Mouse (Mus musculus): Measurements from ENCODE around the gene Washc2. TPM values are rescaled to one million over a fixed set of nuclear protein-coding genes. Genes with fewer than 3 reads are reported as not detected.

The Washc2 gene
- polyA plus RNA-seq, 2 experiments: 8.6 to 15.4 TPM

DNA sequence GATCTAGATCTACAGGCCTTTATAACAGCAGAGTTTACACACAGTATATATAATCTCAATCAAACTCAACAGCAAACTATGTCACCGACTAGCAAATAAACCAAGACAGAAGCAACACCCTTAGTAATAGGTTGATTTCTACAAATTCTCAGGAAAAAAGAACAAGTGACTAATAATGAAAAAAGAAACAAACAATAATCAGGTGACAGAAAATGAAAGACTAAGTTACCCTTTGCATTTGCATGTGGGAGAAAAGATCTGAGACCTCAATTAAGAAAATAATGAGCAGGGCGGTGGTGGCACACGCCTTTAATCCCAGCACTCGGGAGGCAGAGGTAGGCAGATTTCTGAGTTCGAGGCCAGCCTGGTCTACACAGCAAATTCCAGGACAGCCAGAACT lies 24.3 kb upstream of the Washc2 start:
- no peaks in the 10 kb centered on the region for H3K4me1 ChIP-seq (replicated peaks; ENCODE audit: control insufficient read depth in 2 of 2, insufficient read depth in 2 of 2, low read length in 1 of 2)
- no peak overlapping the region for H3K9ac ChIP-seq (replicated peaks)
- H3K4me3 ChIP-seq (ENCODE audit: insufficient read depth in 1 of 2, low read depth in 2 of 2, low read length in 2 of 2): no peak overlapping the region
- DNase-seq (ENCODE audit: low read depth in 3 of 3, low spot score in 3 of 3) (no peak), ATAC-seq (ENCODE audit: insufficient read depth) (no peak)
- H3K9me3 ChIP-seq (ENCODE audit: control insufficient read depth, low read length): no peaks in the 10 kb centered on the region
- 67% methylated on average over 5 of the region's 5 CpGs for WGBS (ENCODE audit: insufficient replicate concordance)
- TF ChIP-seq EP300 (IDR thresholded peaks at IDR 0.05; ENCODE audit: low read depth) (no peak), CTCF (IDR thresholded peaks at IDR 0.05; ENCODE audit: low read depth) (no peak)
- no peaks in the 10 kb centered on the region for H3K36me3 ChIP-seq (replicated peaks; ENCODE audit: control insufficient read depth, insufficient read depth, low read depth)
- no peak overlapping the region for H3K27ac ChIP-seq
- no peak overlapping the region for H3K4me2 ChIP-seq (ENCODE audit: low read depth)
- no peaks in the 10 kb centered on the region for H3K27me3 ChIP-seq (ENCODE audit: control insufficient read depth, insufficient read depth, low read length)

GRCm38 (mm10) chr6:116186485-116186884 lies 21.4 kb upstream of the Washc2 start:
- Histone ChIP-seq H3K9me3 (ENCODE audit: control insufficient read depth, low read length) (no peaks in the 10 kb centered on the region), H3K36me3 (replicated peaks; ENCODE audit: control insufficient read depth, insufficient read depth, low read depth) (no peaks in the 10 kb centered on the region), H3K4me3 (ENCODE audit: insufficient read depth in 1 of 2, low read depth in 2 of 2, low read length in 2 of 2) (no peak overlapping the region), H3K9ac (replicated peaks) (no peak overlapping the region), H3K4me1 (replicated peaks; ENCODE audit: control insufficient read depth in 2 of 2, insufficient read depth in 2 of 2, low read length in 1 of 2) (no peaks in the 10 kb centered on the region), H3K4me2 (ENCODE audit: low read depth) (no peak overlapping the region), H3K27me3 (ENCODE audit: control insufficient read depth, insufficient read depth, low read length) (no peaks in the 10 kb centered on the region), H3K27ac (no peak overlapping the region)
- DNase-seq (ENCODE audit: low read depth in 3 of 3, low spot score in 3 of 3) (no peak), ATAC-seq (ENCODE audit: insufficient read depth) (no peak)
- 12% methylated on average over 2 of the region's 2 CpGs for WGBS (ENCODE audit: insufficient replicate concordance)
- TF ChIP-seq CTCF (IDR thresholded peaks at IDR 0.05; ENCODE audit: low read depth): no peak
- no peak for TF ChIP-seq EP300 (IDR thresholded peaks at IDR 0.05; ENCODE audit: low read depth)

DNA sequence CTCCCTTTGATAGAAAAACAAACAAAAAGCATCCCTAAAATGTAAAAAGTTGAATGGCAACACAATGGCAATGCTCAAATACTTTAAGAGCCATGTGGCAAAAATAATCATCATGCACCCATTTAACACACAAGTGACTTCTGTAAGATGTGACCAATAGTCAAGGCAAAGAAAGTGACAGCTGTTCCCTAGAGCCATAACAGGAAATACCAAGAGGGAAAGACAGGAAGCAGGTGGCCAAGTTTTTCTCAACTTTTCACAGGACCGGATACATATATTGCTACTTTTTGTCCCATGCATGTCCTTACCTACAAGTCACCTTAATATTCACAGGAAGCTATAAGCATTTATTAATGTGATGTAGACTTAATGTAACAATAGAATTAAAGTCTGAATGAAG lies 18.4 kb upstream of the Washc2 start:
- H3K27ac ChIP-seq: no peak overlapping the region
- H3K9ac ChIP-seq (replicated peaks): no peak overlapping the region
- H3K4me3 ChIP-seq (ENCODE audit: insufficient read depth in 1 of 2, low read depth in 2 of 2, low read length in 2 of 2): no peak overlapping the region
- H3K27me3 ChIP-seq (ENCODE audit: control insufficient read depth, insufficient read depth, low read length): no peaks in the 10 kb centered on the region
- H3K9me3 ChIP-seq (ENCODE audit: control insufficient read depth, low read length): no peaks in the 10 kb centered on the region
- no peak overlapping the region for H3K4me2 ChIP-seq (ENCODE audit: low read depth)
- WGBS (ENCODE audit: insufficient replicate concordance): 23% methylated on average over 1 of the region's 1 CpGs
- no peaks in the 10 kb centered on the region for H3K36me3 ChIP-seq (replicated peaks; ENCODE audit: control insufficient read depth, insufficient read depth, low read depth)
- TF ChIP-seq CTCF (IDR thresholded peaks at IDR 0.05; ENCODE audit: low read depth) (no peak), EP300 (IDR thresholded peaks at IDR 0.05; ENCODE audit: low read depth) (no peak)
- peaks cover 0 to 8% of the 10 kb centered on the region in 2 experiments; a peak in 2 of 4 replicates for H3K4me1 ChIP-seq (replicated peaks; ENCODE audit: control insufficient read depth in 2 of 2, insufficient read depth in 2 of 2, low read length in 1 of 2)
- ATAC-seq (ENCODE audit: insufficient read depth) (no peak), DNase-seq (ENCODE audit: low read depth in 3 of 3, low spot score in 3 of 3) (no peak)

DNA sequence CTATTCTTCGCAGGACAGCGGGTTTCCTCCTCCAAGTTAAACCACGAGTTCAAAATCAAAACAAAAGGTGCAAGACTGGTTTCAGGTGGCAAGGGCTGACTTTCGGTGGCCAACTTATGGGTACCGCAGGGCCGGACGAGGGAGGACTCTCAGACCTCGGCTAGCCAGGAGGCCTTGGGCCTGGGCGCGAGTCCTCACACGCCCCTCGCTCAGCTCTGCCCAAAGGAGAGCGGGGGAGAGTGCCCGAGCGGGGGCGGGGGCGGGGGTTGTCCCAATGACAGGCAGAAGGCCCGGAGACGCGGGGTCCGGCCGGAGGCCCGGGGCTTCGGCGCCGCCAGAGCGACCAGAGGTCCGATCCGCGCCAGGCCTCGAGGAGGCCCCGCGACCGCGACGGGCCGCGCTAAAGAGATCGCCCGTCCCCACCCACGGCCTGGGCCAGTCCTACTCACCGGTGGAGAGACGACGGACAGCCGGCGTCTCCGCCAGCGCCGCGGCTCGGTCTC lies 15.0 kb upstream of the Washc2 start:
- Histone ChIP-seq H3K4me3 (ENCODE audit: insufficient read depth in 1 of 2, low read depth in 2 of 2, low read length in 2 of 2) (peak overlapping the region; percentile 62 to 81), H3K27ac (no peak overlapping the region), H3K9ac (replicated peaks) (peak overlapping the region; percentile 76), H3K27me3 (ENCODE audit: control insufficient read depth, insufficient read depth, low read length) (no peaks in the 10 kb centered on the region), H3K4me2 (ENCODE audit: low read depth) (peak overlapping the region; percentile 100), H3K36me3 (replicated peaks; ENCODE audit: control insufficient read depth, insufficient read depth, low read depth) (no peaks in the 10 kb centered on the region), H3K4me1 (replicated peaks; ENCODE audit: control insufficient read depth in 2 of 2, insufficient read depth in 2 of 2, low read length in 1 of 2) (peaks cover 0 to 10% of the 10 kb centered on the region in 2 experiments; a peak in 2 of 4 replicates), H3K9me3 (ENCODE audit: control insufficient read depth, low read length) (no peaks in the 10 kb centered on the region)
- DNase-seq (ENCODE audit: low read depth in 3 of 3, low spot score in 3 of 3) (no peak), ATAC-seq (ENCODE audit: insufficient read depth) (peak; percentile 80)
- TF ChIP-seq EP300 (IDR thresholded peaks at IDR 0.05; ENCODE audit: low read depth): no peak
- TF ChIP-seq CTCF (IDR thresholded peaks at IDR 0.05; ENCODE audit: low read depth): no peak
- 0% methylated on average over 34 of the region's 51 CpGs for WGBS (ENCODE audit: insufficient replicate concordance)

- Histone ChIP-seq H3K36me3 (replicated peaks; ENCODE audit: control insufficient read depth, insufficient read depth, low read depth) (no peaks in the 10 kb centered on the region), H3K27ac (no peak within 1 kb of the TSS), H3K4me3 (ENCODE audit: insufficient read depth in 1 of 2, low read depth in 2 of 2, low read length in 2 of 2) (peak within 1 kb of the TSS; percentile 81 to 89), H3K27me3 (ENCODE audit: control insufficient read depth, insufficient read depth, low read length) (no peaks in the 10 kb centered on the region), H3K4me1 (replicated peaks; ENCODE audit: control insufficient read depth in 2 of 2, insufficient read depth in 2 of 2, low read length in 1 of 2) (peaks cover 0 to 13% of the 10 kb centered on the region in 2 experiments; a peak in 2 of 4 replicates), H3K9ac (replicated peaks) (peak within 1 kb of the TSS; percentile 76), H3K4me2 (ENCODE audit: low read depth) (peak within 1 kb of the TSS; percentile 100), H3K9me3 (ENCODE audit: control insufficient read depth, low read length) (no peaks in the 10 kb centered on the region)
- WGBS (ENCODE audit: insufficient replicate concordance): under 1% methylated on average over 63 of the region's 68 CpGs
- DNase-seq (ENCODE audit: low read depth in 3 of 3, low spot score in 3 of 3): peak; percentile 85 to 88 (median 88)
- TF ChIP-seq EP300 (IDR thresholded peaks at IDR 0.05; ENCODE audit: low read depth): no peak
- TF ChIP-seq CTCF (IDR thresholded peaks at IDR 0.05; ENCODE audit: low read depth): no peak
- peak; percentile 97 for ATAC-seq (ENCODE audit: insufficient read depth)
These were observed 14.1 kb upstream of the Washc2 start, which contains the start of gene Tmcc1 for GRCm38 (mm10) chr6:116193394-116194393. Tmcc1 (minus strand) TSS chr6:116193486.

Measured in liver, embryonic 14.5 days (tissue).